Mouse (Mus musculus): ENCODE measurements at regions not wholly inside any gene's neighbourhood (a gene's known extent, or its start where the extent isn't known, plus 50 kb on each side); places are given as distances from the start of the nearest gene placed in this dataset.

DNA sequence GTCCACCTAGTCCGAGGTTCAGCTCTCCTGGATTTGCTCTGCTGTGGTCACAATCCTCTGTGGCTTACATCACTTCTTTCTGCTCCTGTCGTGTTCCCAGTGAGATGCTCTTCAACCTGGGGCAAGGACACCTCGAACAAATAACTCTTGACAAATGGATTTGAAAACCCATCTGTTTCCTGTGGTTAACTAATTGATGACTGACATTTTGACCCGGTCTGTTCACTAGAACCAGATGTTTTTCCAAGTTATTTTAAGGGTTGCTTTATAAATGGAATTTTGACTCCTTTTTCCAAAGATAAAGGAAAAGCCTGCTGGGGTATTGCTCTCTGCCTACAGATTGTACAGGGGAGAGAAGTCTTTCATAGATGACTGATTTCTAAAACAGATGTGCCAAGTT, 326.4 kb downstream of the Vps13c start:
- TF ChIP-seq POLR2A (IDR thresholded peaks at IDR 0.05; ENCODE audit: insufficient read depth, low read depth, low read length) (no peak), CTCF (IDR thresholded peaks at IDR 0.05) (no peak), EP300 (IDR thresholded peaks at IDR 0.05; ENCODE audit: insufficient read depth, low read depth, low read length) (no peak)
